In the genomic region with DNA sequence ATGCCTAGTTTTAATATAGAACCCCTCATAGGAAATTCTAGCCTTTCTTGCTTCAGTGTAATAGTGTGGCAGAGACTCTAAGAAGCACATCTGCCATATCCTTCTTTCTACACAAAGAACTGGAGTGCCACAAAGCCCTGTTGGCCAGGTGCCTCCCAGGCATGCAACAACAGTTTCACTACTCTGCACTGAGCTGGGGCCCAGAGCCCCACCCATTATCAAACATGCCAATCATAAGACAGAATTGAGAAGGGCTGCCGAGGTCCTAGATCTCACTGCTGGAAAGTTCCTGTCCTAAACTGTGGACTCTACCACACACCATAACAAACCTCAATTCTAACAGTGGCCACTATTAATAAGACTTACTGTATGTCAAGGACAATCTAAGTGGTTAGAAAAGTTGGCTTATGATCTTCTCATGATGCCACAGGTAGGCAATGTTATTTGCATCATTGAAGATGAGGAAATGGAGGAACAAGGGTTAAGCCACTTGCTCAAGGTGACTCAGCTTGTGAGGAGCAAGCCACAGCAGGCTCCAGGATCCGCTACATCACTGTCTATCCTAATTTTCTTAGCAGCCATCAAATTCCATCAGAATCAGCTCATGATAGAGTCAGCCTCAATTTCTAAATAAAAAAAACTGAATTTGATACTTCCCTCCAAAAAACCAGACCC, we compare ENCODE assay signal across 13 mouse cellular contexts. TPM values are rescaled to one million over a fixed set of nuclear protein-coding genes. Genes with fewer than 3 reads are reported as not detected.
DNase-seq lines count a peak whose midpoint lies in the region; ATAC-seq and TF ChIP-seq lines count a peak whose summit lies in the region.
"Had no signal": no experiment of that assay in that cellular context is flagged by ENCODE, and none has a peak within 500 bp of the region (broad histone marks: within the 10 kb centered on the region; RNA-seq: fewer than 3 reads in every experiment).

No protein-coding gene starts in this region.

- ATAC-seq in stomach, postnatal 0 days (ENCODE audit: low FRiP score, low TSS enrichment): 0 out of 2 replicates have a peak, but pooled peaks have one; percentile 33

- H3K36me3 ChIP-seq in stomach, postnatal 0 days (ENCODE audit: control insufficient read depth, insufficient read depth, low read length): no peaks in the 10 kb centered on the region
- H3K36me3 ChIP-seq: hindbrain, embryonic 12.5 days had no signal

- H3K27ac ChIP-seq in stomach, postnatal 0 days (replicated peaks): peak overlapping the region; percentile 2; the same call in 1 of the 2 replicates
- H3K27ac ChIP-seq: hindbrain, embryonic 12.5 days; liver, embryonic 15.5 days had no signal

- no peak overlapping the region for H3K9ac ChIP-seq in stomach, postnatal 0 days (ENCODE audit: low read length)
- H3K9ac ChIP-seq: hindbrain, embryonic 12.5 days; liver, embryonic 15.5 days had no signal

- WGBS in stomach, postnatal 0 days: 45% methylated on average over 2 of the region's 2 CpGs

- intact Hi-C loops in heart, postnatal 36 days (cut with DNase I): no loop called here

- no peak for TF ChIP-seq EP300 in stomach, postnatal 0 days (optimal IDR thresholded peaks at IDR 0.05)

- no peak for TF ChIP-seq CTCF in stomach, postnatal 0 days (IDR thresholded peaks at IDR 0.05; ENCODE audit: low read depth)

- no peaks in the 10 kb centered on the region for H3K27me3 ChIP-seq in stomach, postnatal 0 days (ENCODE audit: control insufficient read depth, insufficient read depth, low read length)
- H3K27me3 ChIP-seq: hindbrain, embryonic 12.5 days; liver, embryonic 15.5 days had no signal

- peak; percentile 84 for DNase-seq in heart, adult 11 months
- no peak for DNase-seq in heart, postnatal 36 days
- DNase-seq in 3T3-L1 (ENCODE audit: low read depth, low spot score) (peak; percentile 75), MN1 (ENCODE audit: low spot score) (no peak)
- peak; percentile 65 for DNase-seq in gonadal fat pad, adult 2 months (ENCODE audit: low read depth)
- DNase-seq in stomach, postnatal 0 days (ENCODE audit: low spot score): peak; percentile 43
- no peak for DNase-seq in urinary bladder, postnatal 36 days (ENCODE audit: low spot score in 2 of 2)
- DNase-seq in kidney, postnatal 10 days: no peak
- DNase-seq: adrenal gland, postnatal 25 days; gastrocnemius, postnatal 10 days; kidney, adult 9 months had no signal

- H3K4me3 ChIP-seq in stomach, postnatal 0 days (ENCODE audit: low read depth, low read length): no peak overlapping the region
- H3K4me3 ChIP-seq: hindbrain, embryonic 12.5 days; liver, embryonic 15.5 days had no signal

- no peak overlapping the region for H3K4me2 ChIP-seq in stomach, postnatal 0 days (replicated peaks; ENCODE audit: low read depth)
- H3K4me2 ChIP-seq: hindbrain, embryonic 12.5 days had no signal

- H3K4me1 ChIP-seq in stomach, postnatal 0 days (replicated peaks; ENCODE audit: control insufficient read depth, insufficient read depth): no peaks in the 10 kb centered on the region; the same call in 1 of the 2 replicates
- H3K4me1 ChIP-seq: hindbrain, embryonic 12.5 days had no signal

- H3K9me3 ChIP-seq in stomach, postnatal 0 days (ENCODE audit: control insufficient read depth, low read length): no peaks in the 10 kb centered on the region
- H3K9me3 ChIP-seq: hindbrain, embryonic 12.5 days; liver, embryonic 15.5 days had no signal

RNA-seq across cellular contexts. Expression of gene Pdlim1, which starts 15.1 kb away (rescaled TPM):
- 100 to 1,000 TPM; 148 to 150 TPM for total RNA-seq in heart, postnatal 36 days (2021)
- polyA plus RNA-seq in gonadal fat pad, adult 2 months (2012; rRNA removed): 150 and 218 TPM in 2 replicates
- polyA plus RNA-seq in stomach, postnatal 0 days (2015; fragmentation: Nextera tagmentation; extraction: Ambion mirVana): 288 and 298 TPM in 2 replicates

Comparison
In these comparisons a context has a peak if more than half of its experiments do, and no peak if none do; other contexts are left out.
1. DNase-seq: peak in heart, adult 11 months (single experiment), 3T3-L1 (single experiment), gonadal fat pad, adult 2 months (single experiment) and stomach, postnatal 0 days (single experiment); none in heart, postnatal 36 days (0 of 2), urinary bladder, postnatal 36 days (0 of 2), kidney, postnatal 10 days (single experiment) and MN1 (single experiment).